Mouse (Mus musculus): ENCODE results near the gene Plpp3.

The Plpp3 gene

GRCm38 (mm10) chr4:105157276-105158168 is at the start of gene Plpp3:
Gene Plpp3 (plus strand): TSS chr4:105157347.
- DNase-seq (ENCODE audit: low read depth, low spot score), result peak; percentile 48

GRCm38 (mm10) chr4:105107943-105108640 is 49.1 kb upstream of the Plpp3 start:
- DNase-seq (ENCODE audit: low read depth, low spot score), result no peak

- DNase-seq (ENCODE audit: low read depth, low spot score), result no peak
Measured at GRCm38 (mm10) chr4:105108641-105109198, 48.4 kb upstream of the Plpp3 start.

- no peak for DNase-seq (ENCODE audit: low read depth, low spot score)
Measured at GRCm38 (mm10) chr4:105109199-105109989, 47.8 kb upstream of the Plpp3 start, which contains the start of gene Prkaa2. Gene Prkaa2 (minus strand): TSS chr4:105109890.

GRCm38 (mm10) chr4:105109990-105110683 is 47.0 kb upstream of the Plpp3 start:
- DNase-seq (ENCODE audit: low read depth, low spot score), result no peak

DNA sequence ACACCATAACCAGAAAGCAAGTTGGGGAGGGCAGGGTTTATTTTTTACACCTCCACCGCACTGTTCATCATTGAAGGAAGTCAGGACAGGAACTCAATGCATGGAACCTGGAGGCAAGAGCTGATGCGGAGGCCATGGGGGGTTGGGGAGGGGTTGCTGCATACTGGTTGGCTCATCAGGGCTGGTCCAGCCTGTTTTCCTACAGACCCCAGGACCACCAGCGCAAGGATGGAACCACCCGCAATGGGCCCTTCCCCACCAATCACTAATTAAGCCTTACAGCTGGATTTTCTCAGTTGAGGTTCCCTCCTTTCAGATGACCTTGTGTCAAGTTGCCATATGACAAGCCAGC is 46.5 kb upstream of the Plpp3 start:
- DNase-seq (ENCODE audit: low read depth, low spot score), result no peak

- DNase-seq (ENCODE audit: low read depth, low spot score), result no peak
Measured at GRCm38 (mm10) chr4:105111770-105112169, 45.4 kb upstream of the Plpp3 start.

- no peak for DNase-seq (ENCODE audit: low read depth, low spot score)
Measured at GRCm38 (mm10) chr4:105113042-105113441, 44.1 kb upstream of the Plpp3 start.

GRCm38 (mm10) chr4:105113468-105113867 is 43.7 kb upstream of the Plpp3 start:
- no peak for DNase-seq (ENCODE audit: low read depth, low spot score)

- no peak for DNase-seq (ENCODE audit: low read depth, low spot score)
Measured at GRCm38 (mm10) chr4:105121081-105121480, 36.1 kb upstream of the Plpp3 start.

DNA sequence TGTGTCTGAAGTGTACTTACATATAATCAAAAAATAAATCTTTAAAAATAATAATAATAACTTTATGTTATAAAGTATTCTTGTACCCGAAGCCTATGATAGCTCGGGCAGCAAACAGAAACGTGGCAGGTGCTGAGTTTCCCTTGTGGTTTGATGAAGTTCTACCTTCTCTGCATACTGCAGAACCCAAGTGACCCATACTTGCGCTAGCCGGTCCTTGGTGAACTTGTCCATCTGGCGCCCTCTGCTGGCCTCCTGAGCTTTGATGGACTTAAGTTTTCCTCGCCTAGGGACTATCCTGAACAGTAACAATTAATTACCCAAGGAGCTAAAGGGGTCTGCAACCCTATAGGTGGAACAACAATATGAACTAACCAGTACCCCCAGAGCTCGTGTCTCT is 34.7 kb upstream of the Plpp3 start:
- DNase-seq (ENCODE audit: low read depth, low spot score), result no peak

DNA sequence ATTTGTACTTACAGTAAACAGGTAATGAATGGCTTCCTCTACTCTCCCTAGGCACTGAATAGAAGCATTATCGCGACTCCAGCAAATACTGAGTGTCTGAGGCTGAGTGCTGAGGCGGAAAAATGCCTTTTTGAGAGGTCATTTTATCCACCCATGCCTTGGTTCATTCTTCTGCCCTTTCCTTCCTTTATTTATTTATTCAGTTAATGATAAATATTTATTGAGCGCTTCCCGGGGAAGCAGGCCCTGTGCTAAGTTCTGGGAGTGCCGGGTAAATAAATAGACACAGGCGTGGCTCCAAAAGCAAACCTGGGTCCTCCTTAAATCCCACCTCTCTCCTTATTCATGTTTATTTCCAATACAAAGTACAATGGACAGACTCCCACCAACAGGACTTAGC is 27.9 kb upstream of the Plpp3 start:
- DNase-seq (ENCODE audit: low read depth, low spot score), result no peak

GRCm38 (mm10) chr4:105131756-105132314 is 25.3 kb upstream of the Plpp3 start:
- no peak for DNase-seq (ENCODE audit: low read depth, low spot score)

DNA sequence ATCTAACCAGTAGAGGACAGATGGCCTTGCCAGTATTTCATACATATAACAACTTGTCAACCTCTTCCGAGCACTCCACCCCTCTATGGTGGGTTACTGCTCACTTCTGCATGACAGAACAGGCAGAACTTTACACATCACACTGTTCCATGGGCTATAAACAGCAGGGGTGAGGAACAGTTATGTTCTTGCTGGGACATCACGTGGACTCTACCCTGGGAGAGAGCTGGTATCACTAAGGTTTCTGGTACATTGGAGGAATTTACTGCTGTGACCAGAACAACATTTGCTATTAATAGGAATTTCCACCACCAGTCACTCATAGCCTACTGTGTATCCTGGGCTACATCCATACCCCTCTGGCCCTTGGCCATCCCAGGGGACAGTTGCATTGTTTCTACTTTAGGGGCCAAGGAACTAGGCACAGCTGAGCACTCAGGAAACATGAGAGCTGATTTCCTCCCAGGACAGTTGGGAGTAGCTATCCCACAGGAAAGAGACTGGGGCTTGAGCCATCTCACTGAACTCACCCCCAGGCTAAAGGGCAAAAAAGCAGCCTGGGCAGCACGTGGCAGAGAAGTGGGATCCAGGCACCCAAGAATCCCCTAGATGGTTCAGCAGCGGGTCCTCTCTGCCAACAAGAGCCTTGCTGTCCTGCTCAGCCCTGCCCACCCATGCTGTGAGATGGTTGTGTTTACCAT is 23.6 kb upstream of the Plpp3 start:
- DNase-seq (ENCODE audit: low read depth, low spot score), result no peak

GRCm38 (mm10) chr4:105149492-105149891 is 7.7 kb upstream of the Plpp3 start:
- no peak for DNase-seq (ENCODE audit: low read depth, low spot score)

DNA sequence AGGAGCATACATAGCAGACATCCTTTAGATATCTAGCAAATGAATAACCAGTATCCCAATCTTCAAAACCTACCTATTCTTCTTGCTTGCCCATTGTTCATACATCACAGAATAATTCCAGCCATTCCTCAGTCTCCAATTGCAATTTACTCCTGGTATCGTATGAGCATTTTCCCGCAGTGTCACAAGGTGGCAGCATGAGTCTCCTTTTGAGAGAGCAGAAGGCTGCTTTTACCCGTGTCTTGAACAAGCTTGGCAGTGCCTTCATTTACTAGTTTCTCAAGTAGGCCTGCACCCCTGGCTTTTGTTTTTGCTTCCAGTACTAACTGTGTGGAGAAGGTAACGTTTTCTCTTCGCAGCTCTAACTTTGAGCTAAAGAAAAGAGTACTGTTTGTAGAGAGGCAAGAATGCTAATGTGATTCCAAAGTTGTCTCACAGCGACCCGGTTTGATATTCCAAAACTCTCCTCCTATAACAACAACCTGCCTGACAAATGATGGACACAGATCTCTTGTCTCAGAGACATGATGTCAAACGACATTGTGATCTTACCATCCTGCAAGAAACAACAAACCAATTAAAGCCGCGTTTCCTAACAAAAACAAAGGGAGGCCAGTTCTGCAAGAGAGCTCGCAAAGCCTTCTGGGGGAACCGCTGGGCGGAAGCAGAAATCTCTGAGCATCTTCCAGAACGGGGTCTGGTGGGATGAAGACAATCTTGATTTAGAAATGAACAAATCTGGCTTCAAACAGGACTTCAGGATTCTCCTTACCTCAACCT is 5.0 kb upstream of the Plpp3 start:
- no peak for DNase-seq (ENCODE audit: low read depth, low spot score)

- DNase-seq (ENCODE audit: low read depth, low spot score), result no peak
Measured at GRCm38 (mm10) chr4:105153227-105153626, 3.9 kb upstream of the Plpp3 start.

- DNase-seq (ENCODE audit: low read depth, low spot score), result no peak
Measured at GRCm38 (mm10) chr4:105156281-105156680, 866 bp upstream of the Plpp3 start.

DNA sequence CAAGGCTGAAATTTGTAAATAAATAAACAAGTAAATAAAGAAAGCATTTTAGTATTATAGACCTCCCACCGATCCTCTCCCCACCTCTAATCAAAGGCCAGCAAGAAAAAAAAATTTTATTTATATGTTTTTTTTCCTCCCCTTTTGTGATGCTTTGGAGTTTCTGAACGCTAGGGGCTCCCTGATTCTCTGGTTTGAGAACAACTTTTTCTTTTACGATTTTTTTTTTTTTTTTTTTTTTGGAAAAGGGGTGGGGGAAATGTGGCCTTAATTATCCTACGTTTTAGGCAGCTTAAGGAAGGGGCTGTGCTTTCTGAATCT is 232 bp upstream of the Plpp3 start:
- DNase-seq (ENCODE audit: low read depth, low spot score), result no peak

GRCm38 (mm10) chr4:105158169-105158555 is 1.0 kb downstream of the Plpp3 start:
- DNase-seq (ENCODE audit: low read depth, low spot score), result no peak

All from WW6 (cell line).